Mouse (Mus musculus): ENCODE measurements around the gene Cntn3. TPM values are rescaled to one million over a fixed set of nuclear protein-coding genes. Genes with fewer than 3 reads are reported as not detected.

Gene Cntn3
- total and polyA plus RNA-seq, 2 experiments from 2014 or later = 0.04 to 0.14 TPM

GRCm38 (mm10) chr6:102231015-102231414 is 341.9 kb downstream of the Cntn3 start:
- H3K9ac ChIP-seq (replicated peaks; ENCODE audit: low read depth, low read length) = no peak overlapping the region
- ATAC-seq (ENCODE audit: insufficient read depth, low read depth) (no peak), DNase-seq (ENCODE audit: low spot score) (no peak)
- H3K4me3 ChIP-seq (ENCODE audit: low read depth, low read length) = no peak overlapping the region
- no peaks in the 10 kb centered on the region for H3K9me3 ChIP-seq (replicated peaks; ENCODE audit: control insufficient read depth, low read length)
- no peaks in the 10 kb centered on the region for H3K36me3 ChIP-seq (replicated peaks; ENCODE audit: control insufficient read depth, insufficient read depth, low read length)
- WGBS = 75% methylated on average over 1 of the region's 1 CpGs
- no peak overlapping the region for H3K4me2 ChIP-seq (ENCODE audit: low read depth, low read length)
- H3K27me3 ChIP-seq (ENCODE audit: control insufficient read depth, insufficient read depth, low read length) = no peaks in the 10 kb centered on the region
- no peaks in the 10 kb centered on the region for H3K4me1 ChIP-seq (ENCODE audit: control insufficient read depth, insufficient read depth)
- no peak overlapping the region for H3K27ac ChIP-seq (ENCODE audit: low read depth)
- TF ChIP-seq CTCF (IDR thresholded peaks at IDR 0.05; ENCODE audit: low read depth) = no peak

- Histone ChIP-seq H3K27me3 (ENCODE audit: control insufficient read depth, insufficient read depth, low read length) (no peaks in the 10 kb centered on the region), H3K9me3 (replicated peaks; ENCODE audit: control insufficient read depth, low read length) (no peaks in the 10 kb centered on the region), H3K4me3 (ENCODE audit: low read depth, low read length) (no peak overlapping the region), H3K4me1 (ENCODE audit: control insufficient read depth, insufficient read depth) (no peaks in the 10 kb centered on the region), H3K4me2 (ENCODE audit: low read depth, low read length) (no peak overlapping the region), H3K27ac (ENCODE audit: low read depth) (no peak overlapping the region), H3K9ac (replicated peaks; ENCODE audit: low read depth, low read length) (no peak overlapping the region), H3K36me3 (replicated peaks; ENCODE audit: control insufficient read depth, insufficient read depth, low read length) (no peaks in the 10 kb centered on the region)
- DNase-seq (ENCODE audit: low spot score) (no peak), ATAC-seq (ENCODE audit: insufficient read depth, low read depth) (no peak)
- WGBS = 57% methylated on average over 1 of the region's 1 CpGs
- no peak for TF ChIP-seq EP300 (IDR thresholded peaks at IDR 0.05; ENCODE audit: low read depth)
These were observed 386.6 kb downstream of the Cntn3 start for GRCm38 (mm10) chr6:102186316-102186715.

- WGBS = 43% methylated on average over 6 of the region's 6 CpGs
These were observed 402.0 kb downstream of the Cntn3 start for GRCm38 (mm10) chr6:102170913-102171312.

GRCm38 (mm10) chr6:102161186-102161585 is 411.7 kb downstream of the Cntn3 start:
- Histone ChIP-seq H3K9ac (replicated peaks; ENCODE audit: low read depth, low read length) (no peak overlapping the region), H3K9me3 (replicated peaks; ENCODE audit: control insufficient read depth, low read length) (no peaks in the 10 kb centered on the region), H3K27me3 (ENCODE audit: control insufficient read depth, insufficient read depth, low read length) (no peaks in the 10 kb centered on the region), H3K4me2 (ENCODE audit: low read depth, low read length) (no peak overlapping the region), H3K27ac (ENCODE audit: low read depth) (no peak overlapping the region), H3K4me3 (ENCODE audit: low read depth, low read length) (no peak overlapping the region), H3K4me1 (ENCODE audit: control insufficient read depth, insufficient read depth) (no peaks in the 10 kb centered on the region), H3K36me3 (replicated peaks; ENCODE audit: control insufficient read depth, insufficient read depth, low read length) (no peaks in the 10 kb centered on the region)
- ATAC-seq (ENCODE audit: insufficient read depth, low read depth) (no peak), DNase-seq (ENCODE audit: low spot score) (no peak)
- WGBS = 87% methylated on average over 3 of the region's 3 CpGs
- no peak for TF ChIP-seq CTCF (IDR thresholded peaks at IDR 0.05; ENCODE audit: low read depth)
- TF ChIP-seq EP300 (IDR thresholded peaks at IDR 0.05; ENCODE audit: low read depth) = no peak

More at GRCm38 (mm10) chr6:102170913-102171312, 402.0 kb downstream of the Cntn3 start:
- Histone ChIP-seq H3K27me3 (ENCODE audit: control insufficient read depth, insufficient read depth, low read length) (no peaks in the 10 kb centered on the region), H3K4me3 (ENCODE audit: low read depth, low read length) (no peak overlapping the region), H3K9me3 (replicated peaks; ENCODE audit: control insufficient read depth, low read length) (no peaks in the 10 kb centered on the region), H3K4me2 (ENCODE audit: low read depth, low read length) (no peak overlapping the region), H3K36me3 (replicated peaks; ENCODE audit: control insufficient read depth, insufficient read depth, low read length) (no peaks in the 10 kb centered on the region), H3K27ac (ENCODE audit: low read depth) (no peak overlapping the region), H3K9ac (replicated peaks; ENCODE audit: low read depth, low read length) (no peak overlapping the region), H3K4me1 (ENCODE audit: control insufficient read depth, insufficient read depth) (no peaks in the 10 kb centered on the region)
- peak; percentile 67 for TF ChIP-seq CTCF (IDR thresholded peaks at IDR 0.05; ENCODE audit: low read depth)
- TF ChIP-seq EP300 (IDR thresholded peaks at IDR 0.05; ENCODE audit: low read depth) = no peak
- DNase-seq (ENCODE audit: low spot score) = peak; percentile 8
- ATAC-seq (ENCODE audit: insufficient read depth, low read depth) = no peak

- ATAC-seq (ENCODE audit: insufficient read depth, low read depth) (no peak), DNase-seq (ENCODE audit: low spot score) (no peak)
- H3K9ac ChIP-seq (replicated peaks; ENCODE audit: low read depth, low read length) = no peak overlapping the region
- H3K27ac ChIP-seq (ENCODE audit: low read depth) = no peak overlapping the region
- WGBS = 90% methylated on average over 4 of the region's 4 CpGs
- no peaks in the 10 kb centered on the region for H3K36me3 ChIP-seq (replicated peaks; ENCODE audit: control insufficient read depth, insufficient read depth, low read length)
- TF ChIP-seq EP300 (IDR thresholded peaks at IDR 0.05; ENCODE audit: low read depth) (no peak), CTCF (IDR thresholded peaks at IDR 0.05; ENCODE audit: low read depth) (no peak)
- H3K4me3 ChIP-seq (ENCODE audit: low read depth, low read length) = no peak overlapping the region
- peaks cover 5% of the 10 kb centered on the region; the same call in 1 of the 2 replicates for H3K4me1 ChIP-seq (ENCODE audit: control insufficient read depth, insufficient read depth)
- H3K27me3 ChIP-seq (ENCODE audit: control insufficient read depth, insufficient read depth, low read length) = no peaks in the 10 kb centered on the region
- no peaks in the 10 kb centered on the region for H3K9me3 ChIP-seq (replicated peaks; ENCODE audit: control insufficient read depth, low read length)
- H3K4me2 ChIP-seq (ENCODE audit: low read depth, low read length) = no peak overlapping the region
These were observed 451.2 kb downstream of the Cntn3 start for GRCm38 (mm10) chr6:102121676-102122075.

GRCm38 (mm10) chr6:102120003-102120402 is 452.9 kb downstream of the Cntn3 start:
- DNase-seq (ENCODE audit: low spot score) (peak; percentile 83), ATAC-seq (ENCODE audit: insufficient read depth, low read depth) (peak; percentile 97)
- H3K4me3 ChIP-seq (ENCODE audit: low read depth, low read length) = no peak overlapping the region
- peak overlapping the region; percentile 67 for H3K27ac ChIP-seq (ENCODE audit: low read depth)
- 17% methylated on average over 2 of the region's 2 CpGs for WGBS
- no peaks in the 10 kb centered on the region for H3K36me3 ChIP-seq (replicated peaks; ENCODE audit: control insufficient read depth, insufficient read depth, low read length)
- peaks cover 5% of the 10 kb centered on the region; the same call in 1 of the 2 replicates for H3K4me1 ChIP-seq (ENCODE audit: control insufficient read depth, insufficient read depth)
- peak; percentile 58 for TF ChIP-seq EP300 (IDR thresholded peaks at IDR 0.05; ENCODE audit: low read depth)
- TF ChIP-seq CTCF (IDR thresholded peaks at IDR 0.05; ENCODE audit: low read depth) = 0 out of 2 replicates have a peak, but pooled peaks have one; percentile 0
- H3K9me3 ChIP-seq (replicated peaks; ENCODE audit: control insufficient read depth, low read length) = no peaks in the 10 kb centered on the region
- H3K27me3 ChIP-seq (ENCODE audit: control insufficient read depth, insufficient read depth, low read length) = no peaks in the 10 kb centered on the region
- H3K4me2 ChIP-seq (ENCODE audit: low read depth, low read length) = no peak overlapping the region
- no peak overlapping the region for H3K9ac ChIP-seq (replicated peaks; ENCODE audit: low read depth, low read length)

Measured in heart, postnatal 0 days (tissue).